Mouse (Mus musculus): ENCODE results near the gene Evi5.

DNA sequence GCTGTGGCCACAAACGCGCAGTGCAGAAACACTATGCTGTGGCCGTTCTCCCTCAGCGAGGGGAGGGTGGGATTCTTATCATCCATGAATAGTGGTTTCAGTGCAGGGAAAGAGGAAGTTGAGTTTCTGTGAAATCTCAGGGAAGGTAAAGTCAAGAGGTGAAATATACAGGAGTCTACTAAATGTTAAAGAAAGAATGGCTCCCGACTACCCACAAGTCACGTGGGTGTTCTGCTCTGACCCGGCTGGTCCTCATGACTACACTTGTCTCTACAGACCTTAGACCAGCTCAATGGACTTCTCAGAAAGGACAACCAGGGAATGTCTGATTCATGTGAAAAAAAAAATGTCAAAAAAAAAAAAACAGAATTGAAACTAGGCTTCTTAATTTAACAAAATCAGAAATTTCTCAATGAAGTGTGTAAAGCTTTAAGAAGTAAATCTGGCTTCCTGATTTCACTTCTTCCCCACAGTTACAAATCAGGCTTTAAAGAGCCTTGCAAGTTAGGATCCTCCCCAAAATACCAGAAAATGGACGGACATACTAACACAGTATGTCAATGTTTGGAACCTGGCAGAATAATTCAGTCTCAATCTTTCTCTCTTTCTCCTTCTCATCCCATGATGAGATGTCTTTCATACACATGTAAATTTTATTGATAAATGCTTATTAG, 166.6 kb downstream of the Evi5 start:
- TF ChIP-seq POLR2A (IDR thresholded peaks at IDR 0.05; ENCODE audit: control insufficient read depth, low read depth, low read length) (no peak), CTCF (IDR thresholded peaks at IDR 0.05; ENCODE audit: control insufficient read depth, insufficient read depth, insufficient replicate concordance, low read depth, low read length) (no peak)
